Mouse (Mus musculus) heart, adult 2 months (tissue): ENCODE data around the gene Nup93.

ENCODE experiments used
- CTCF ChIP-seq: fragments of 200-600 bp; IDR thresholded peaks from 2 replicates; pipeline ENCODE4 v1.8.1; 2022; ENCODE audit warnings: antibody characterized with exemption, mild to moderate bottlenecking, moderate library complexity
- EP300 ChIP-seq: fragments of 200-500 bp; IDR thresholded peaks from 2 replicates; pipeline ENCODE4 v1.6.1; 2011; ENCODE audit warnings: low read depth, low read length, control low read depth; ENCODE audit not compliant: insufficient read depth
- POLR2A ChIP-seq: fragments of 200-500 bp; IDR thresholded peaks from 2 replicates; pipeline ENCODE4 v1.6.1; 2011; ENCODE audit warnings: mild to moderate bottlenecking, low read depth, low read length, control low read depth; ENCODE audit not compliant: insufficient read depth

- TF ChIP-seq POLR2A: 0 out of 2 replicates have a peak, but pooled peaks have one; percentile 19
- no peak for TF ChIP-seq CTCF
- no peak for TF ChIP-seq EP300
These were observed 23.2 kb upstream of the Nup93 start for GRCm38 (mm10) chr8:94191101-94191691.
